Mouse (Mus musculus) liver, embryonic 15.5 days (tissue): ENCODE results near the gene Lmod2. TPM values are rescaled to one million over a fixed set of nuclear protein-coding genes. Genes with fewer than 3 reads are reported as not detected.

Source experiments
- ATAC-seq: fragments of 200-750 bp; cut with Nextera tagmentation; 2 replicates; pipeline ENCODE4 v1.8.0; 2017; ENCODE audit warnings: moderate number of reproducible peaks, mild to moderate bottlenecking, moderate library complexity; ENCODE audit not compliant: insufficient read depth
- H3K27ac ChIP-seq: fragments of 300-500 bp; sonication (generic); replicated peaks from 2 replicates; pipeline ENCODE4 v1.5.1; 2015; ENCODE audit warnings: mild to moderate bottlenecking, inconsistent platforms
- H3K27me3 ChIP-seq: fragments of 300-500 bp; sonication (generic); 2 replicates; pipeline ENCODE4 v1.6.1; 2015; ENCODE audit warnings: mild to moderate bottlenecking, inconsistent platforms
- H3K36me3 ChIP-seq: fragments of 300-500 bp; sonication (generic); replicated peaks from 2 replicates; pipeline ENCODE4 v1.6.1; 2015; ENCODE audit warnings: moderate library complexity, mild to moderate bottlenecking, inconsistent platforms
- H3K4me1 ChIP-seq: fragments of 300-500 bp; sonication (generic); replicated peaks from 2 replicates; pipeline ENCODE4 v1.6.1; 2015; ENCODE audit warnings: inconsistent platforms
- H3K4me2 ChIP-seq: fragments of 300-500 bp; sonication (generic); 2 replicates; pipeline ENCODE4 v1.6.1; 2015; ENCODE audit warnings: moderate library complexity, mild to moderate bottlenecking, inconsistent platforms
- H3K4me3 ChIP-seq: fragments of 300-500 bp; sonication (generic); replicated peaks from 2 replicates; pipeline ENCODE4 v1.5.1; 2015; ENCODE audit warnings: mild to moderate bottlenecking, inconsistent platforms
- H3K9ac ChIP-seq: fragments of 300-500 bp; sonication (generic); 2 replicates; pipeline ENCODE4 v1.6.1; 2015; ENCODE audit warnings: moderate library complexity, mild to moderate bottlenecking, inconsistent platforms
- H3K9me3 ChIP-seq: fragments of 300-500 bp; sonication (generic); replicated peaks from 2 replicates; pipeline ENCODE4 v1.6.1; 2016; ENCODE audit warnings: inconsistent platforms
- WGBS: fragments of 180-500 bp; shearing (Covaris S2); methylation state at CpG from one replicate; pipeline ENCODE4 v1.1.7; 2015; ENCODE audit warnings: mixed read lengths; ENCODE audit not compliant: insufficient replicate concordance; 5-methylcytosine and 5-hydroxymethylcytosine counted together
- polyA plus RNA-seq: library from polyadenylated mRNA; unstranded; fragments of >200 nt; fragmentation: Nextera tagmentation; extraction: Ambion mirVana; gene quantifications from 2 replicates; pipeline ENCODE4 v1.2.1, GENCODE M21; 2015

Lmod2 gene
- polyA plus RNA-seq, 1 experiment from 2014 or later, result 0.35 TPM

DNA sequence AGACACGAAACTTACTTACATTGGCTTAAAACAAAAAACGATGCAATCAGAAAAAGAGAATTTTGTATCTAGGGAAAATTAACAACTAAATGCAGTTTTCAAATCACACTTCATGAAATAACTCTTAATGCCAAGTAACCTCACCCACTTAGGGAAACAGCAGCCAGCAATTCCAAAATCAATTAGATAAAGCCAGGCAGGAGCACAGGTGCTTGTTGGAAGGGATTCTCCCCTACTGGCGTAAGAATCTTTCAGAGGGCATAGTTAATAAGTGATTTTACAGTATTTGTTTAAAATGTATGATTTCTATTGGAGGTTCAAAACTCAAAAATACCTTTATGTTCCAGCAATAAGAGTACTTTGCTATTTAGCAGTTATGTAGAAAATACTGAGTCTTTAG is 45.4 kb downstream of the Lmod2 start:
- H3K27me3 ChIP-seq, result no peaks in the 10 kb centered on the region
- H3K4me1 ChIP-seq, result peaks cover 14% of the 10 kb centered on the region
- WGBS, result 81% methylated on average over 3 of the region's 3 CpGs
- no peak for ATAC-seq
- no peak overlapping the region for H3K27ac ChIP-seq
- no peak overlapping the region for H3K4me2 ChIP-seq
- H3K9ac ChIP-seq, result no peak overlapping the region
- H3K4me3 ChIP-seq, result no peak overlapping the region
- no peaks in the 10 kb centered on the region for H3K36me3 ChIP-seq
- no peaks in the 10 kb centered on the region for H3K9me3 ChIP-seq

- ATAC-seq, result no peak
- H3K27me3 ChIP-seq, result no peaks in the 10 kb centered on the region
- no peak overlapping the region for H3K4me2 ChIP-seq
- 64% methylated on average over 6 of the region's 6 CpGs for WGBS
- no peaks in the 10 kb centered on the region for H3K9me3 ChIP-seq
- no peak overlapping the region for H3K4me3 ChIP-seq
- H3K4me1 ChIP-seq, result peaks cover 33% of the 10 kb centered on the region
- H3K36me3 ChIP-seq, result no peaks in the 10 kb centered on the region
- H3K27ac ChIP-seq, result no peak overlapping the region
- no peak overlapping the region for H3K9ac ChIP-seq
These were observed 47.9 kb downstream of the Lmod2 start for GRCm38 (mm10) chr6:24645346-24646053.

- no peak overlapping the region for H3K4me2 ChIP-seq
- H3K36me3 ChIP-seq, result no peaks in the 10 kb centered on the region
- H3K4me3 ChIP-seq, result no peak overlapping the region
- H3K27me3 ChIP-seq, result no peaks in the 10 kb centered on the region
- no peaks in the 10 kb centered on the region for H3K9me3 ChIP-seq
- peak overlapping the region; percentile 29; the same call in 1 of the 2 replicates for H3K27ac ChIP-seq
- WGBS, result 41% methylated on average over 4 of the region's 4 CpGs
- no peak for ATAC-seq
- H3K4me1 ChIP-seq, result peaks cover 33% of the 10 kb centered on the region
- H3K9ac ChIP-seq, result no peak overlapping the region
These were observed 49.6 kb downstream of the Lmod2 start for GRCm38 (mm10) chr6:24647103-24647691.

DNA sequence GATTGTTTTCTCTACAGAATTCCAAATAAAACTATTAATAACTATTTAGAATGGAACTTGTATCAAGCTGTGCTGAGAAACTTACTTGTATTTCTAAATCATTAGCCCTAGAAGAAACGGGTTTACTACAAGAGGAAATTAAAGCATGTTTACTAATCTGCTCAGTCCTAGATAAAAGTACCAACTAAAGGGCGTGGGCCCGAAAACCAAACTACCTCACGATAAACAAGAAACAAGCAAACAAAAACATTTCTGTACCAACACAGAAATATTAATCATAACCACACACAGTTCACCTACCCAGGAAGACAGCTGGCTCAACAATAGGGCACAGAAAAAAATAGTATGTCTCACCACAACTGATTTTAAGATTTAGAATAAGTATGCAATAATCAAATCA is 50.8 kb downstream of the Lmod2 start:
- H3K36me3 ChIP-seq, result no peaks in the 10 kb centered on the region
- no peak overlapping the region for H3K27ac ChIP-seq
- 40% methylated on average over 4 of the region's 4 CpGs for WGBS
- peaks cover 29% of the 10 kb centered on the region for H3K4me1 ChIP-seq
- no peaks in the 10 kb centered on the region for H3K27me3 ChIP-seq
- H3K4me2 ChIP-seq, result no peak overlapping the region
- 0 out of 2 replicates have a peak, but pooled peaks have one; percentile 58 for ATAC-seq
- no peak overlapping the region for H3K9ac ChIP-seq
- H3K9me3 ChIP-seq, result no peaks in the 10 kb centered on the region
- no peak overlapping the region for H3K4me3 ChIP-seq

DNA sequence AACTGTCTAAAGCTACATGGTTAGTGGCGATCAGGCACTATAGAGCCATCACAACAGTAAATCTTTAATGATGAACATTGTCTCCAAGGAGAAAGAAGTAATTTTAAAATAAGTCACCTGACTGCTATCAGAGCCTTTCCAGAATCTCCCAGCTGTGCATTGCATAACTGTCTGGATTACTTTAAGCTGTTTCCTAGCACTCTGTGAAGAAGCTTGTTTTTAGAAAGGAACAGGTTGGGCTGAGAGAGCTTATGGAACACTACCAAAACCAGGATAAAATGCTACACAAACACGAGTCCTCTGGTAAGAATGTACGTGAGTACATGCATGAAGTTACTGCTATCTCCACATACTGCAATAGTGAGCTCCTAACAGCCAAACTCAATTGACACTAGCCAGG is 53.2 kb downstream of the Lmod2 start:
- 71% methylated on average over 3 of the region's 3 CpGs for WGBS
- Histone ChIP-seq H3K4me1 (peaks cover 30% of the 10 kb centered on the region), H3K9ac (no peak overlapping the region), H3K27ac (no peak overlapping the region), H3K4me2 (no peak overlapping the region), H3K36me3 (no peaks in the 10 kb centered on the region), H3K9me3 (no peaks in the 10 kb centered on the region), H3K4me3 (no peak overlapping the region), H3K27me3 (no peaks in the 10 kb centered on the region)
- no peak for ATAC-seq

GRCm38 (mm10) chr6:24651538-24651937 is 54.0 kb downstream of the Lmod2 start:
- WGBS, result 71% methylated on average over 7 of the region's 7 CpGs
- Histone ChIP-seq H3K9ac (no peak overlapping the region), H3K36me3 (no peaks in the 10 kb centered on the region), H3K4me1 (peaks cover 35% of the 10 kb centered on the region), H3K27ac (no peak overlapping the region), H3K27me3 (no peaks in the 10 kb centered on the region), H3K9me3 (no peaks in the 10 kb centered on the region), H3K4me3 (no peak overlapping the region), H3K4me2 (no peak overlapping the region)
- peak; percentile 55 for ATAC-seq

Other genes starting within 250 kb of the Lmod2 start
- not detected in 2 replicates for gene Iqub, start 82.7 kb upstream of the Lmod2 start, polyA plus RNA-seq
- gene Ndufa5, start 69.7 kb upstream of the Lmod2 start, polyA plus RNA-seq, result 148 and 181 TPM in 2 replicates
- 0.02 TPM in 1 of 2 replicates, not detected in the other for gene Asb15, start 69.6 kb upstream of the Lmod2 start, polyA plus RNA-seq
- gene Wasl, start 67.2 kb downstream of the Lmod2 start, polyA plus RNA-seq, result 22.8 and 25.0 TPM in 2 replicates
- gene Hyal6, start 135.5 kb downstream of the Lmod2 start, polyA plus RNA-seq, result not detected in 2 replicates
- gene Hyal4, start 150.6 kb downstream of the Lmod2 start, polyA plus RNA-seq, result 0.03 TPM in 2 replicates
- not detected in 2 replicates for gene Spam1, start 193.4 kb downstream of the Lmod2 start, polyA plus RNA-seq